Mouse (Mus musculus) gastrocnemius, adult 18-20 months (tissue): ENCODE measurements around the gene Szrd1. TPM values are rescaled to one million over a fixed set of nuclear protein-coding genes. Genes with fewer than 3 reads are reported as not detected.

Source experiments
- DNase-seq: peaks from one replicate; pipeline ENCODE4 v3.0.0; 2021; ENCODE audit warnings: low spot score
- long read RNA-seq, 2 experiments: library from polyadenylated mRNA; stranded (forward); transcript quantifications; one replicate each; pipeline ENCODE4 v2.0.0; 2021
- total RNA-seq, 2 experiments: library from RNA; stranded (reverse); gene quantifications; 2 replicates each; pipeline ENCODE4 v1.2.3; 2021

Gene Szrd1
- 100 to 1,000 TPM; 160 to 163 TPM for total RNA-seq
- long read RNA-seq, experiment 1, partial matches to known transcripts, result 0 of 6 reads
- long read RNA-seq, experiment 1, other reads (novel, unspliced or antisense), result 2 of 6 reads
- long read RNA-seq, experiment 2, partial matches to known transcripts, result 0 of 10 reads
- long read RNA-seq, experiment 2, other reads (novel, unspliced or antisense), result 4 of 10 reads

DNA sequence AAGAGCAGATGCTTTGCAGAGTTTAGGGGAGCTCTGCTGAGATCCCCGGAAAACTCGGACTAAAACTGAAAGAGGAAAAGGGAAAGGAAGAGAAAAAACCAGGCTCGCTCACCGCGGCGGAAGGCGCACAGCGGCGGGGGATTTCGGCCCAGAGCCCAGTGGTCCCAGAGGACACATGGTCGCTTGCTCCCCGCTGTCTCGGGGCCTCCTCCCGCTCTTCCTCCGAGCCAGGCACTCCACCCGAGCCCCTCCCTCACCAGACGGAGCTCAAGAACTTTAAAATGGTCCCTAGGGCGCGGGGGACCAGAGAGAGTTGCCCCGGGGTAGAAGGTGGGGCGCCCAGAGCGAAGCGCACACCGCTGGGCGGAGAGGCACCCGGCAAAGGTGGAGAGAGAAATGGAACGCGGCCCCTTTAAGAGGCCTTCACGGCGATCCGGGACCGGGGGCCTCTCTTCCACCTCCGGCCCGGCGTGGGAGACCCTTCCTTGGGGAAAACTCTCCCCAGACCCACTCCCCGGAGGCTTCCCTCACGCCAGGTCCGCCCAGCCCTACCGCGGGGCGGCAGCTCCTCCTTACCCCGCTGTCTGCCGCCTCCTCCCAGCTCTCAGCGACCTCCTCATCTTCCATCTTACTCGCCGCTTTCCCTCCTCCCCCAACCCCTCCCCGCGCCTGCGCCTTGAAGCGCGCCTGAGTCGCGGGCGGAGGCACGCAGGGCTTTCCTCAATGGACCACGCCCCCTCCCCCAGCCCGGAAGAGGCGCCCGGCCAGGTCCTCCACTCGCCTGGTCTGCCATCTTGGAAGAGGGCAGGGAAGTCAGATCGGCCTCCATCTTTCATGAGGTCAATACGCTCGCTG, at the start of gene Szrd1:
Szrd1 (minus strand) TSS at position 660 of the 855 bp plus-strand sequence.
- DNase-seq, result peak; percentile 99

DNA sequence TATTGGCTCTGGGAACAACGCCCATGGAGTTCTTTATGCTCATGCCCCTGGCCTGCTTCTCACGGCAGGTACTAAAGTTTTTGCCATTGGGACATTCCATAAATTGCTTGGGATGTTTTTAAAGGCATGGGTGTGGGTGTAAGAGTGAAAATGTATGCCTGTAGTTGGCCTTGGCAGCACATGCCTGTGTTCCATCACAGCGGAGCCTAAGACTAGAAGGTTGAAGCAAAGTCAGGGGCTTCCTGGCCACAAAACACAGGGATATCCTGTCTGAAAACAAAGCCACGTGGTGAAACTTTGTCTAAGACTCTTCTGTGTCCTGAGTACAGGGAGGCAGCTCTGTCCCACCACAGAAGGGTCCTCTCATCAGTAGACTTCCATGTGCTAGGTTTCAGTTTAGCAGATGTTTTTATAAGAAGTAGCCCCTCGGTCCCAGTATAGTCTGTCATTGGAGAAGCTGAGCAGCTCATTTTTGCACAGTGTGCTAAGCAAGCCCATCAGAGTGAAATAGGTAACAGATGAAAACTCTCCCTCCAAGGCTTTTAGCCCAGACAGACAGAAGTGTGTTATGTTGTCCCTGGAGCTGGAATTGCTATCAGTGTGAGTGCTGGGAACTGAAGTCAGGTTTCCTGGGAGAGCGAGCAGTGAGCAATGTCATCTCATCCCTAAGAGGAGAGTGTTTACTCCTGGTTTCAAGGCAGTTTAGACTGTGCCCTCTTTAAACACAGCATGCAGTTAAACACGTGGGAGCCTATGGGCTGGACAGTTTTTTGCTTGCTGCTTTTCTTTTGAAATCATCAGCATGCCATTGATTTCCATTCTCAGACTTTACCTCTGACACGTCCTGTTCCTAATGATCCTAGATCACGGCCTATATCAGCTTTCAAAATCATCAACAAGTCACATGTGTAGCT, 47.6 kb upstream of the Szrd1 start:
- no peak for DNase-seq

DNA sequence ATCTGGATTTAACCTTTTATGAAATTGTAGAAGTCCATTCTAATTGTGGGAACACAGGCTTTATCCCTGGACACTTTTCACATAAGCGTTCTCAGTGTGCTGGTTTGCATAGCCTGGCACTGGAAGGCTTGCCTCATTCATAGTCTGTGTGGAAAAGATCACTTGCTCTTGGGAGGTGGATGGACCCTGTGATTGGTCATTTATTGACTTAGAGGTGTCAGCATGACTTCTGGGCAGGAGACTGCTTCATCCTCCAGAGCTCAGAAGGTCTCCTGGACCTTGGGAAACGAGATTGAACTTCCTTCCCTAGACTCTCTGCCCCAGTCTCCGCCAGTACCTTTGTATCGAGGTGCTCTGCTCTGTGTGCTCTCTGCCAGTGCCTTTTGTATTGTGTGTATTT, 44.9 kb upstream of the Szrd1 start:
- no peak for DNase-seq

GRCm38 (mm10) chr4:141183932-141184331, 44.4 kb upstream of the Szrd1 start:
- DNase-seq, result no peak

DNA sequence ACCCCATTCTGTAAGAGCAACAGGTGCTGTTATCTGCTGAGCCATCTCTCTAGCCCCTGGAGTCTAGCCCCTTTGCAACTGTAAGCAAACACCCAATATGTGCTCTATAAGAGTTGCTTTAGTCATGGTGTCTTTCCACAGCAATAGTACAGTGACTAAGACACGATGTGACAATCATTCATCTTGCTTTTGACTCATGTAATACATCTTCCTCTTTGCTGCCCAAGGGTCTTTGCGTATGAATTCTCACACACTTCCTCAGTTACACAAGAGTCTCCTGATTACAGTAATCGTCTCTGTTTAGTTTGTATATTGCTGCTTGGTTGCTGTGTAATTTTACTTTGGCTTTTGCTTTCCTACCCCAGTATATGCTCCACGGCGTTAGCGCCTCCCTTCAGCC, 42.4 kb upstream of the Szrd1 start:
- DNase-seq, result no peak

- no peak for DNase-seq
Observed at GRCm38 (mm10) chr4:141180831-141181230, 41.3 kb upstream of the Szrd1 start.

DNA sequence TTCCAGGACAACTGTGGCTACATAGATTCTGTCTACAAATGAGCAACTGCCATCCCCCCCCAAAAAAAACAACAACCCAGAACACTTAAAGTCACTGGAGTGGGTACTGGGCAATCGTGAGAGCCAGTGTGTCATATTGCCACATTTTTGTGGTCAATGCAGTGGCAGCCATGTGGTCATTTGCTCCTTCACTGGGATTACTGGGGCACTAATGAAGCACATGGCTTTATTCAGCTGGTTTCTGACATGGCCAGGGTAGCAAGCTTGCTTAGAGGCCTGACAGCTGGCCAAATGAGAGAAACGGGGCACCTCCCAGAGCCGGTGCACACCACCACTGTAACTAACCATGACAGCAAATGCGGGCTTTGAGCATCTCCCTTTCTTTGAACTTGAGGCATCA, 38.9 kb upstream of the Szrd1 start:
- DNase-seq, result no peak

- no peak for DNase-seq
Observed at GRCm38 (mm10) chr4:141176328-141176838, 36.8 kb upstream of the Szrd1 start.

DNA sequence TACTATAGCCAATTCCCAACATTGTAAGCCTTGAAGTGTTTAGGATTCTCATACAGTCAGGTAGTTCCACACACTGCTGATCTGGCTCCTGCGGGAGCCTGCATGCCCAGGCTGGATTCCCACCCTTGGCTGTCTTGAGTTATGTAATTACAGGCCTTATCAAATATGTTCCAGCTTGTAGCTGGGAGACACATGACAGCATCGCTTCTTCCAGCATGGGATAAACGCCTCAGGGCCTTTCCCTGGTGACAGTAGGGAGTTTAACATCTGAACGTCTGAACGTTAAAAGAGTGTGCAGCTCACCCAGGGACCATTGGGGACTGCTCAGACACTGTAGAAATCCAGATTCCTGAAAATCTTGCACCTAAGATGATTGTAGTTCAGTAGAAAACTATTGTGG, 36.2 kb upstream of the Szrd1 start:
- DNase-seq, result peak; percentile 3

GRCm38 (mm10) chr4:141172121-141172520, 32.5 kb upstream of the Szrd1 start:
- no peak for DNase-seq

DNA sequence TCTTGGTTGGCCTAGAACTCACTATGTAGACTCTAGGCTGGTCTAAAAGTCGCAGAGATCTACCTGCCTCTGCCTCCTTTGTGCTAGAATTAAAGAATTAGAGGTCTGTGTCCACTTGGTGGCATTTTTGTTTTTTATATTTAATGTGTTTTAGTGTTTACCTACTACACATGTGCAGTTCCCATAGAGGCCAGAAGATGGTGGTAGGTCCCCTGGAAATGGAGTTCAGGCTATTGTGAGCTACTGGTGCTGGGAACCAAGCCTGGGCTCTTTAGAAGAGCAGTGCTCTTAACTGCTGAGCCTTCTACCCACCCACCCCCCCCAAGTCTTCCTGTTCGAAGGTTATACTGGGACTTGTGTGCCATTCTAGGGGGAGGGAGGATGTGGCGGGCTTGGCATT, 27.6 kb upstream of the Szrd1 start:
- no peak for DNase-seq

GRCm38 (mm10) chr4:141165744-141166292, 26.2 kb upstream of the Szrd1 start:
- DNase-seq, result no peak

DNA sequence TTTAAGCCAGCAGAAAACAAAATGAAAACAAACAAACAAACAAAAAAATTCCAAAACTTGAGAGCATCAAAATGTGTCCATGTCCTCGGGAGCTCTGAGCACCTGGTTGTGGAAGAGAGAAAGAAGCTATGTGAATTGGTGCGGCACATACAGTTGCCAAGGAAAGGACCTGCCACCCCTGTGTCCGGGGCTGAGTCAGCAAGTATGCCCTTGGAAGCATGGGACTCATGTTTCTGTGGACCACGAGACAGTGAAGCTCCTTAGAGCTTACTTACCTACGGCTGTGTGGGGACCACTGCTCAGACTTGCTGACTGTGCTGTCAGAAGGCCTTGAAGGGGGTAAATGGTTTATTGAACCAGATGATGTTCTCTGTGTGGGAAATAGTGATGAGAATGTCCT, 24.2 kb upstream of the Szrd1 start:
- DNase-seq, result no peak

GRCm38 (mm10) chr4:141161699-141162208, 22.2 kb upstream of the Szrd1 start:
- DNase-seq, result no peak

DNA sequence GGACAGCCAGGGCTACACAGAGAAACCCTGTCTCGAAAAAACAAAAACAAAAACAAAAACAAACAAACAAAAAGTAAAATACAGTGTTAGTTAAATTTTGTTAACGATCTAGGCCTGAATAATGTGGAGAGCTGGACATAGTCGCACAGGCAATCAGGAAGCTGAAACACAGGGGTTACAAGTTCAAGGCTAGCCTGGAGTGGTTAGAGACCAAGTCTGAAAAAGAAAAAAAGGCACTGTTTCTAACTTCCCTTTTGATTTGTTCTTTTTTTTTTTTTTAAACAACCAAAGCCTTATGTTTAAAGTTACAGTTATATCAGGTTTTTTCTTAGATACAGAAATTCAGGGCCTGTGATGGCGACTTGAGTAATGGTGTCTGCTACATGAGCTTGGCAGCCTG, 20.6 kb upstream of the Szrd1 start:
- DNase-seq, result no peak

DNA sequence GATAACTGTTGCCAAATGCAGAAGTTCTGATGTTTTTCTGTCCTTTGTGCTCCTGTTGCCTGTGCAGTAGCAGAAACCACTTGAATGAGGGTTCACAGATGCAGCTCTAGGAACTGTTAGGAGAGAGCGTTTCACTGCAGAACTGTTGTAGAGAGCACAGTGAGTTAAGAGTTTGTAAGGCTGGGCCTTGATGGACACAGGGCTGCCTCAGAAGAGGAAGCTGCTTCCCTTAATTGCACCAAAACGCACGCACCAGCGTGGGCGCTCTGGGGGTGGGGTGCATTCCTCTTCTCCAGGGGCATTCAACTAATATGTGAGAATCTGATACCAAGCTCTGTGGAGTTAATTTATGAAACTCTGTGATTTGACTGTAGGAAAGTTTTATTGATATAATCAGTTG, 20.1 kb upstream of the Szrd1 start:
- no peak for DNase-seq

- no peak for DNase-seq
Observed at GRCm38 (mm10) chr4:141159093-141159492, 19.5 kb upstream of the Szrd1 start.

DNA sequence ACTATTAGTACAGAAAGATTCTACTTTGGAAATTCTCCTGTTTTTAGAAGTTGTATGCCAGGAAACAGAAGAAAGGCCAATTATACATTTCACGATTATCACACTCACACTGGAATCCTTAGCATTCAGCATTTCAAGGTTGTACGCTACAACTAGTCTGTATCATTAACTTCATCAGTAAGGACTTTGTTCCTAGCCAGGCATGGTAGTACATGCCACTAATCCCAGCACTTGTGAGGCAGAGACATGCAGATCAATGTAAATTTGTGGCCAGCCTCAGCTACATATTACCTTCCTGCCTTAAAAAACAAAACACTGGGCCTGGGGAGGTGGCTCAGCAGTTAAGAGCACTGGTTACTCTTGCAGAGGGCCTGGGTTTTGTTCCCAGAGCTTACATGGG, 19.0 kb upstream of the Szrd1 start:
- DNase-seq, result no peak

GRCm38 (mm10) chr4:141157485-141157884, 17.9 kb upstream of the Szrd1 start:
- DNase-seq, result no peak

- no peak for DNase-seq
Observed at GRCm38 (mm10) chr4:141149116-141149515, 9.5 kb upstream of the Szrd1 start.
